Mouse (Mus musculus) stomach, postnatal 0 days (tissue): ENCODE measurements around the gene Dhx8.

Experiments
- CTCF ChIP-seq: IDR thresholded peaks from 2 replicates; pipeline ENCODE4 v1.5.1; 2016; ENCODE audit warnings: antibody characterized with exemption, low read depth, mild to moderate bottlenecking, moderate library complexity
- EP300 ChIP-seq: optimal IDR thresholded peaks from 2 replicates; pipeline ENCODE3; 2016; ENCODE audit warnings: antibody characterized with exemption

GRCm38 (mm10) chr11:101783584-101783983, 50.9 kb downstream of the Dhx8 start:
- TF ChIP-seq CTCF (no peak), EP300 (no peak)
